Mouse (Mus musculus): ENCODE measurements around the gene Ccdc88a. TPM values are rescaled to one million over a fixed set of nuclear protein-coding genes. Genes with fewer than 3 reads are reported as not detected.
A peak's percentile ranks its signal among the peaks of the same experiment; 100 is the strongest.

Ccdc88a gene
- 19.9 and 24.4 TPM in 2 replicates for total RNA-seq (2021)
- long read RNA-seq, experiment 1, full-length matches to known transcripts: 2 of 4 reads
- long read RNA-seq, experiment 1, partial matches to known transcripts: 0 of 4 reads
- long read RNA-seq, experiment 1, other reads (novel, unspliced or antisense): 2 of 4 reads
- long read RNA-seq, experiment 2, full-length matches to known transcripts: 1 of 4 reads
- long read RNA-seq, experiment 2, partial matches to known transcripts: 2 of 4 reads
- long read RNA-seq, experiment 2, other reads (novel, unspliced or antisense): 1 of 4 reads

- DNase-seq: peak; percentile 98
Measured at GRCm38 (mm10) chr11:29373396-29374273, at the start of gene Ccdc88a. Gene Ccdc88a (plus strand): TSS chr11:29373658.

- peak; percentile 6 for DNase-seq
Measured at GRCm38 (mm10) chr11:29335505-29335904, 38.0 kb upstream of the Ccdc88a start.

DNA sequence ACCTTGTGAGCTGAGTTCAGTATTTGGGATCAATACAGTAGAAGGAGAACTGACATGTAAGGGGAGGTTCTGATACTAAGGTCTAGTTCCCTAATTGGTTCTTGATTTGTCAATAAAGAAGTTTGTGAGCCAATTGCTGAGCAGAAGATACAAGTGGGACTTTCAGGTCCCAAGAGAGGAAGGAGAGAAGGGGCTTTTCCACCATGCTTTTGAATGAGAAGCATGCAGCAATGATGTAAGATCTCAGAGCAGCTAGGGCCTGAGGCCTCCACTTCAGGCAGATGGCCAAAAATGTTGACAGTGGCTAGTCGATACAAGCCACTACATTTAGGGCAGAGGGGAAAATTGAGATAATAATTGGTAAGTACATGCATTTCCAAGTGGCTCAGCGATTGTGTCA, 32.2 kb upstream of the Ccdc88a start:
- no peak for DNase-seq

- DNase-seq: no peak
Measured at GRCm38 (mm10) chr11:29344891-29345657, 28.4 kb upstream of the Ccdc88a start.

DNA sequence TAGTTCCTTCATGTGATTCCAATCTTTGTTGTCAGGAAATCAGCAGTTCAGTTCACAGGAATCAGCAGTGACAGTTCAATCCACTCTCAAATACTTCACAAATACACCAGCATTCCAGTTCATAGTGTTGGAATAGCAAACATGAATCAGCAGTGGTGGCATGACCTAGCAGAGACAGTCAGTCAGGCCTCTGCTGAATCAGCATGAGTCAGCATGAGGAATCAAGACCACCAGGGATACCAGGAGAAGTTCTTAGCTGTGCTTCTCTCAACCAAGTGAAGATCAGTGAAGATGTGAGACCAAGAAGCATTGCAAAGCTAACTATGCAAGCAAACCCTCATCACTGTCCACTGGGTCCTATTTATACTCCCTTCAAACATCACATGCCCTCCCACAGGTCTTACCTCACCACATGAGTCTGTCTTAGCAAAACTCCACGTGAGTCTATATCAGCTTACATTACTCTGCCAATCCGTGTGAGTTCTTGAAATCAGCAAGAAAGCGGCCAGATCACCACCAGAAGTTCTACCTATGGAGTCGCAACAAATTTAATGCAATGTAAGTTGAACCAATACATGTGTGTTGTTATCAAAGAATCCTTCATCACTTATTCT, 27.7 kb upstream of the Ccdc88a start:
- peak; percentile 4 for DNase-seq

- DNase-seq: no peak
Measured at GRCm38 (mm10) chr11:29350891-29351290, 22.6 kb upstream of the Ccdc88a start.

DNA sequence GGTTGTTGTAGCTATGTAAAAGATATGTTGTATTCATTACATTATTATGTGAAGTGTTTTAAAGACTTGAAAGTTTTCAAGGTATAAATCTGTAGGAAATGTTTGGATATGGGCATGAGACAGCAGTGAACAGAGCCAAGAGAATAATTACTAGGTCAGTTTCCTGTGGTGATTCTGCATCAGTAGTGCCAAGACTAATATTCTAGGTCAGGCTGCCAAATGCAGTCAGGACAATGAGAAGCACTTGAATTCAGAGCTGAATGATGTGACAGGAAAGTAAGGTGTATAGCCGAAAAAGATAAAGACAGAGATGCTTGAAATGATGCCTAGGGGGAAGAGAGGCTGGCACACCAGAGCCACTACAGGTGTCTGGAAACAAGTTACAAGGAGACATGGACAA, 21.2 kb upstream of the Ccdc88a start:
- no peak for DNase-seq

- no peak for DNase-seq
Measured at GRCm38 (mm10) chr11:29368161-29368560, 5.3 kb upstream of the Ccdc88a start.

DNA sequence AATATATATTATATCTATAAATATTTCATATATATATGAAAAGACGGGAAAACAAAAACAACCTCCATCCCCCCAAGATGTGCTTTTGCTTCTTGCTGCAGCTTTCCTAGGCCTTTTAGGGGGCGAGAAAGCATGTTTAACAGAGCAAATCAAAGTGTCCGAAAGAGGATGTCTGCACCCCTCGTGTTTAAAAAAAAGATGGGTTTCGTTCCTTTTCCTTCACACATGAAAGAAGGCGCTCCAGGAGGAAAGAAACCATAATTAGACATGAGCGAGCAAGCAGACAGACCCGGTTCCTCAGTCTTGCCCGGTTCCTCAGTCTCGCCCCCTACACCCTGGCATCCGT, 435 bp upstream of the Ccdc88a start:
- no peak for DNase-seq

DNA sequence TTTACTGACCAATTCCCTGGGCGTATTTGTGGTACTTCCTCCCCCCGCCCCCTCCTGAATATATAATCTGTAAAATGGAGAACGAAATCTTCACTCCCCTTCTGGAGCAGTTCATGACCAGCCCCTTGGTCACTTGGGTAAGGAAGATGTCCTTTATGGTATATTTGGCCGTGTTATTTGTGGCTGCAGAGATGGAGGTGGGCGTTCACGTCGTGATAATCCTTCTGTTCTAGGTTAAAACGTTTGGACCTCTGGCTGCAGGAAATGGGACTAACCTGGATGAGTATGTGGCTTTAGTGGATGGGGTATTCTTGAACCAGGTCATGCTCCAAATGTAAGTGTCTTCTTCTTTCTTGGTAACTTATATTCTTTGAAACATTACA, 807 bp downstream of the Ccdc88a start:
- DNase-seq: no peak

DNA sequence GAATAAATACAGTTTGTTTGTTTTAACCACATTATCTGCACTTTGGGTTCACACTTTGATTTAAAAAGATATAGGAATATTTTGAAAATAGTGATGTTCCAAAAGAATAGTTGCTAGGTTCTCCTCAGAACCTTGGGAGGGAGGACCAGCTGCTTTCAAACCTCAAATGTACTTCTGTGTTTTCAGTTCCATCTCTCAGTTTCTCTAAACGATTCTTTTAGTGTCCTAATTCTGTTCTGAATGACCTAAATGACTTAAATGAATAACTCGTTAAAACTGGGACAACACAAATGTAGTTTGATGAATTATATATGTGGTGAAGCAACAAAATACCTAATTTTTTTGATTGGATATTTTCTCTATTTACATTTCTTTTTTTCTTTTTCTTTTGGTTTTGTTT, 3.2 kb downstream of the Ccdc88a start:
- no peak for DNase-seq

DNA sequence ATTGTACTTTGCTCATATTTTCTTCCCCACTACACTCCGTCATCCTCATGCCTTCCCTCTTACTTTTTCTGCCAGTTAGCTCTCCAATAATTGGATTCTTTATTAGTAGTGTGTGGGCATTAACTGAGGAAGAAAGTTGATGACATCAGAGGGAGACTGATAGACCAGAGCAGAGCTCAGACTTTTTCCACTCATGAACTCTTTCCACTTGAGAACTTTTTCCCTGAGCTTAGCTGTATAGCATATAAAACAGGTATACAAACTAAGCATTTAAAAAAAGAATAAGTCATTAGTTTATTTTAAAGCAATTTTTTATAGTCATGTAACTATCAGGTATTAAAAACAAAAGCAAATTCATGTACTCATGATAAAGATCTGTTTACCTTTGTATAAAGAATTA, 5.3 kb downstream of the Ccdc88a start:
- no peak for DNase-seq

DNA sequence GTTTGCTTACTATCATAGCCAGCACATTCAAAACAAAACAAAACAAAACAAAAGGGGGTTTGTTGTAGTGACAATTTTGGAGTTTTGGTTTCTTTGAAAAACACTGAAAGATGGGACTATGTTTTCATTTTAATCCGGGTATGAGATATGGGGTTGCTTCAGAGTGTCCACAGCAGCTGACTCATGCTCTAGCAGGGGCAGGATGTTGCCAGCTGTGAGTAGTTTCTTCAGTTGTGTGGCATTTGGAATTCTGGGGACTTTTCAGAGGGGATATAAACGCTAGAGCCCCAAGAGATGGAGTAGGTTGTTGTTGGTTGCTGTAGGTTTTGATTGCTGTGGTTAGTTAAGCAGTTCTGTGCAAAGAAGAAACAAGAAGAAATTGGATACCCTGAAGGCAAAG, 10.0 kb downstream of the Ccdc88a start:
- DNase-seq: no peak

- no peak for DNase-seq
Measured at GRCm38 (mm10) chr11:29384001-29384400, 10.5 kb downstream of the Ccdc88a start.

- DNase-seq: no peak
Measured at GRCm38 (mm10) chr11:29384617-29385016, 11.2 kb downstream of the Ccdc88a start.

DNA sequence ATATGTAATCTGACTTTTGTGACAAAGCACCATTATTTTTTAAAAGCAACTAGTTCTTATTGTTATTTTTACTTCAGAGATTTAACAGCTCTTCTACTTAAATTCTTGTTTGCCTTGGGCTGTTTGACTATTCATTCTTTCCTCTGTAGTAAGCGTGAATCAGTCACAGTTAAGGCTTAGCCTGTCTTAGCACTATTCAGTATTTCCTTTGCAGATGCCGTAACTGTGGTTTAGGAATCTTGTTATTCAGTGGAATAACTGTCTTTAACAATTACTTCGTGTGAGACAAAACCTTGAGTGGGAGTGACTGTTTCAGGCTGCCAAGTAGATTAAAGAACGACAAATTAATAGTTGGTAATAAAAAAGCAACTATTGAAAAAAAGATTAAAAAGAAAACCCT, 16.5 kb downstream of the Ccdc88a start:
- DNase-seq: no peak

GRCm38 (mm10) chr11:29395135-29395746, 21.8 kb downstream of the Ccdc88a start:
- no peak for DNase-seq

- no peak for DNase-seq
Measured at GRCm38 (mm10) chr11:29400374-29400773, 26.9 kb downstream of the Ccdc88a start.

GRCm38 (mm10) chr11:29406292-29406691, 32.8 kb downstream of the Ccdc88a start:
- no peak for DNase-seq

DNA sequence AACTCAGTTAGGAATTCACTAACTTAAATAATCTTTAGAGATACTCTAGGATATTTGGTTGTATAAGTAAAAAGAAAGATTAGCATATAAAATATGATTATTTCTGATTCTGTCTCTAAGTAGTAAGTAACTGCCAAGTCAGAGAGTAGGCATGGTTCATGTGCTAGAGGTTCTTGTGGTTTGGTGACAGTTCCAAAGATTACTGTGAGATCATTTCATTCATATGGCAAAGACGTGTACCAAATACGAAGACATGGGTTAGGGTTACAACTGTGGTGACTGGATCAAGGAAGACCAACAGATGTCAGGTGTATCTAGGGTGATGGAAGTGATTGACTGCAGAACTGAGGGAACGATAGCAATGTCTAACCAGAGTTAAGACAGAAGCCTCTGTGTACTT, 50.0 kb downstream of the Ccdc88a start:
- DNase-seq: no peak

DNA sequence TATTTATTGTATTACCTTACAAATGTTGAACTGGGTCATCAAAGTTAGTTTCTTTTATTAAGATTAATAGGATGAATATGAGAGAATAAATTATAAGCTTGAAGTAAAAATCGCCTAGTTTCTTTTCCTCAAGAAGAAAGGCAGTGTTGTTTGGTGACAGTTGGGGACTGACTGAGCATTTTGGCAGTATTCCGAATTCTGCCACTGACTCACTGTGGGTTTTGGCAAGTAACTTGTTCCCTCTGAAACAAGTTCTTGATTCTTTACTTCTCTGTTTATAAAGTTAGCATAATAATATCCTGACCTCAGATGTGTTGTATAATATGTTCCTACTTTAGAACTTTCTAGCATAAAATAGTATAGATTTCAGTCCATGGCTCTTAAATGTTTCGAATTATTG, 55.3 kb downstream of the Ccdc88a start:
- peak; percentile 60 for DNase-seq

GRCm38 (mm10) chr11:29431011-29431410, 57.6 kb downstream of the Ccdc88a start:
- no peak for DNase-seq
